Mouse (Mus musculus) forelimb bud, embryonic 11.5 days (tissue): ENCODE data around the gene Zfhx3.

Source experiments
- DNase-seq: peaks from one replicate; pipeline ENCODE4 v3.0.0-alpha.2; 2012; ENCODE audit warnings: low read depth, low spot score

The Zfhx3 gene

DNA sequence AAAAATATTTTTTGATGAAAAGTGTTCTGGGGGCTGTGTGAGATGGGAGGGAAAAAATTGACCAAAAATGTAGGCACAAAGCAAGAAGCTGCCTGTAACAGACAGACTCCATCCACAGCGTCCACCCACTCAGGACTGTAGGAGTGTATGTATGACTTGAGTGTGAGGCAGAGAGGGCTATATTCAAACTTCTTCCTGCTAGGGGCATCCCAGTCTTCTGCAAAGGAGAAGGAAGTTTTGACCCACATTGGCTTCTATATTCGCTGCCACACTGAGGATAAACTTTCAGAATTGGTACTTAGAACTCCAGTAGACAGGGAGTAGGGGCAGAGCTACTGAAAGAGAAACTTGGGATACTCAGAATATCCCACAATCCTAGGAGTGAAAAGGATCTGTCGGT lies 756.6 kb downstream of the Zfhx3 start:
- DNase-seq: no peak

GRCm38 (mm10) chr8:108699454-108700345 lies 757.3 kb downstream of the Zfhx3 start:
- no peak for DNase-seq

GRCm38 (mm10) chr8:108701381-108702175 lies 759.1 kb downstream of the Zfhx3 start:
- no peak for DNase-seq

DNA sequence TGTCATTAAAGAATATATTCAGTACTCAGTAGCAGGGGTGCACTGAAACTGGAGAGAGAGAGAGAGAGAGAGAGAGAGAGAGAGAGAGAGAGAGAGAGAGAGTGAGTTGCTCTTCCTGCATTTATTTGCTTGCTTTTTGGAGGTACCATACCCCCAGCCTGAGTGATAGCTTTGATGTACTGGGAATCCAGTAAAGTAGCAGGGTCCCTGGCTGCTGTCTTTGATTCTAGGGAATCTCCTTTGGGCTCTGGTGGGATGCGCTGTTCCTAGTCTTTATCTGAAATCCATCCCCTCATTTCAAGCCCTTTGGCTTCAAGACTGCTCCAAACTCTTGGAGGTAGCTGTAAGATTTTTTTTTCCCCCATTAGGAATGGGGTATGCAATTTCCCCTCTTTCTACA lies 759.8 kb downstream of the Zfhx3 start:
- DNase-seq: no peak

DNA sequence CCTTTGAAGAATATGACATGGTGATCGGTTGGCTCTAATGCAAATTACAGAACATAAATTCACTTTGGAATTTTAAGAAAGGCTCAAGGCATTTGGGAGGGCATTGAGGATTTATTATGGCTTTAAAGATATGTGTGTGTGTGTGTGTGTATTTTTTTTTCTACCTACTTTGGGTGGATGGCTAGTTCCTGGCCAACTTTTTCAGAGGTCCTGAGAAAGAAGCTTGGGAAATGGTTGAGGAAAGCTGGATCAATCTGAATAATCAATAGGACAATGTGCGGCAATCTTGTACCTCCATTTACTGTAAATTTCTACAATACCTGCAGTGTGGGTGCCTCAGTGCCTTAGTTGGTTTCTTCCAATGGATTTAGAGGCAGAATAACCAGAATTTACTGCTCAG lies 763.3 kb downstream of the Zfhx3 start:
- no peak for DNase-seq

DNA sequence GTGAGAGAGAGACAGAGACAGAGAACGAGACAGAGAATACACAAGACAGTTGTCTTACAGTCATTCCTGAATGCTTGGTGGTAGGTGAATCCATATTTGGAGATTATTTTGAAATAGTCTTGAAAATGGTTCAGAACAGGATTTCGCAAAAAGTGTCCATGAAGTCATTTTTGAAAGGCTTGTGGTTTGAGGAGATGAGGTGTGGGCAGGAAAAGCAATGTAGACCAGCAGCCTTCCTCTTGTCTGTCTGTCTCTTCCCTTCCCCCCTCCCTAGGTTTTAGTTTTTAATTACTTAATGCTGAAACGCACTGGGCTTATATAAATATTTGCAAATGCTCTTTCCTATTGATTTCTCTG lies 764.0 kb downstream of the Zfhx3 start:
- no peak for DNase-seq

DNA sequence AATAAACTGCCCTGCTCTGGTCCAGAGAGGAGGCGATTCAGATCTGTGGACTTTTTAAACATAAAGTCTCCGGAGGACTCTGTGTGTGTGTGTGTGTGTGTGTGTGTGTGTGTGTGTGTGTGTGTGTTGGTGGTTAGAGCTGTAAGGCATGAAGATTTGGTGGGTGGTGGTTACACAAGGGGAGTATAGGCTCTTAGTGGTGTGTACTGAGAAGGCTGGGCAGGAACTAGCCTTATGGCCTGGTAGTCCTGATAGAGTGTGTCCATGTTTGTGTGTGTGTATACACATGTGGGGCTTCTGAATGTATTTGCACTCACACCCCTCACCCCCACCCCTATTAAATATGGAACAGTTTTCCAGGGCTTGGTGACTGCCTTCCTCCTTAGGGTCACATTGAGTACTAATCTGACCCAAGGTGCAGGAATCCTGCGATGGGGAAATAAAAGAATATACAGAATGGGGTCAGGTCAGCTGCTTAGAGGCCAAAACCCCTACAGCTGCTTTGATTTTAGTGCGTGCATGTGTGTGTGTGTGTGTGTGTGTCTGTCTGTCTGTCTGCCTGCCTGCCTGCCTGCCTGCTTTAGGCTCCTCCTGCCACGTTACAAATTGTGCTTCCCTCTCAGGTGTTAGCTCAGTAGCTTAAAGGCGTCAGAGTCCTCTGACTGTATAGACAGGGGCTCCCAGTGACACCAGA lies 764.6 kb downstream of the Zfhx3 start:
- no peak for DNase-seq

DNA sequence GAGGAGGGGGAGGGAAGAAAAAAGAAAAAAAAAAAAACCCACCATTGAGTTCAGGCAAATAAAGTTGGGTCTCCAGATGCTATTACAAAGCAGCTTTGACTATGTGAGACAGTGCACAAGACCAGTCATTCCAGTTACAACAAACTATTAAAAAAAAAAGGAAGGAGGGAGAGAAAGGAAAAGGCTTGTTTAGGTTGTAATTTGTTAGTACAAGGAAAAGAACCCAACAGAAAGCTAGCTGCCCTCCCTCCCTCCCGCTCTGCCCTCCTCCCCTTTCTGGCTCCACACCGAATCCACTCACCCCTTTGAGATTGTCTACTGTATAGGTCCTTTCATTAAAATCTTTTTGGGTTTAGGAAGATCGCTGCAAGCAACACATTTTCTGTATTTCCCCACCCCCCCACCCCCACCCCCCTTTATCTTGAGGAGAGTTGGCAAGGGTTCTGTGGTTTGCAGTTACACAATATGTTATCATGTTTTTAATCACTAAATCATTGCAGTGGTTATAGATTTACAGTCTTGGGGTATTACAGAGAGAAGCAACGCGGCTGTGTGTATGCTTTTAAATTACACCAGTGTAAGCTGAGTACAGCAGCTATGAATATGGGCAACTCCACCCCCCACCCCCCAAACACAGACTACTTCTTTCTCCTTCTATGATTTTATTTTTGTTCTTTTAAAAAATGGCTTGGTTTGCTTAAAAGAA lies 765.3 kb downstream of the Zfhx3 start:
- no peak for DNase-seq

DNA sequence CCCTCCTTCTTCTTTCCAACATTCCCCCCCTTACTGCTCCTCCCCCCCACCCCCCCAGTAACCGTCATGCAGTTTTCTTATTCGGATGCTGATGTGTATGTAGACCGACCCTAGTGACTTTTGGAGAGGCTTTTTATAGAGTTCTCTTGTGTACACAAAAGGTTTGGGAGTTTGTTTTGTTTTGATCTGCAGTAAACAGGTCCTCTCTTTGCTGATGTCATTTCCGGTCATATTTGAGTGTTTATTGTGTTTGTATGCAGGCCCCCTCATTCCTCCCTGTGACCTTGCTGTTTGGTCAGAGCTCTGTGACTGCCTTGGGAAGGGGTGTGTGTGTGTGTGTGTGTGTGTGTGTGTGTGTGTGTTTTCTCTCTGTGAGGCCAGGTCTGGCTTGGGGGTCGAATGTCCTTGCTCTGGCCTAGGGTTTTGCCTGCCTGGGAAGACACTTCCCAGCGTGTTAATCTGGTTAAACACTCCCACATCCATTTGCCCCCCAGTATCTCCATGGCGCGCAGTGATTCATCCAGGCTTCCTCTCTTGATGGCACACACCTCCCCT lies 766.5 kb downstream of the Zfhx3 start:
- DNase-seq: no peak

- no peak for DNase-seq
These were observed 767.0 kb downstream of the Zfhx3 start for GRCm38 (mm10) chr8:108709441-108709840.

DNA sequence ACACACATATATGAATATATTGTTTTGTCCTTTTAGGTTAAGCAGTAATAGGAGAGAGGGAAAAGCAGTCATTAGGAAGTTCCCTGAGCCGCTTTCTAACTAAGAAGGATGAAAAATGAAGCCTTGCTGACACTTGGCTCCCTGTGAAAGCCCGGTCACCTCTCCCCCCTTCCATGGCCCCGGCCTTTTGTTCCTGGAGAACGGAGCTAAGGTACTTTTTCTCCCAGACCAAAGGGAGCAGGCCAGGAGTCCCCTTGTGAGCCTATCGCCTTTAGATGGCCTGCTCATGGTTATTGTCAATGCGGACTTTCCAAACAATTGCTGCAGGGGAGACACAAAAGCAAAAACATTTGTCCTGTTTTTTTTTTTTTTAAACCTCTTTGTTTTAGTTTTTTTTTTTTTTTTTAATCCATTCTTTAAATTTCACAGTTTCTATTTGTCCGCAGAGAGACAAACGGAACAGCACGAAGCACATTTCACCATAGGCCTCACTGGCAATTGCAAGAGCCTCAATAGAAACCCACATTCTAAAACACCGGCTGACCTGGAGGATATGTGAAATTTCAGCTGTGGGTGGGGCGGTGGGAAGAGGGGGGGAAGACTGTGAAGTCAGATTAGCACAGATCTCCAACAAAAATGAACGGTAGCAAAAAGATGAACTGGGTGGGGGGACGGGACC lies 767.6 kb downstream of the Zfhx3 start:
- no peak for DNase-seq

- DNase-seq: no peak
These were observed 768.4 kb downstream of the Zfhx3 start for GRCm38 (mm10) chr8:108710607-108711489.

DNA sequence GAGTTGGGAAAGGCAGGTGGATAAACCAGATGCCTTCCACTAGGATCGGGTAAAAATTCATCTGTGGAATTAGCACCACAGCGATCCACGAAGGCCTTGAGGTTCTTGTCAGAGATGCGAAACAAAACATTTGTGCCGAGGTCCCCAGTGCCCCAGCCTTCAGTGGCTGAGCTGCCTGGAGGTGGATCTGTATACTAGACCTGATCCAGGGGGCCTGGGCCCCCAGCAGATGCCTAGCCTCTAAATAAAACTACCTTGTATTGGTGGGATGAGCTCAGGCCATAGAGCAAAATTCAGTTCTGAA lies 769.0 kb downstream of the Zfhx3 start:
- no peak for DNase-seq

DNA sequence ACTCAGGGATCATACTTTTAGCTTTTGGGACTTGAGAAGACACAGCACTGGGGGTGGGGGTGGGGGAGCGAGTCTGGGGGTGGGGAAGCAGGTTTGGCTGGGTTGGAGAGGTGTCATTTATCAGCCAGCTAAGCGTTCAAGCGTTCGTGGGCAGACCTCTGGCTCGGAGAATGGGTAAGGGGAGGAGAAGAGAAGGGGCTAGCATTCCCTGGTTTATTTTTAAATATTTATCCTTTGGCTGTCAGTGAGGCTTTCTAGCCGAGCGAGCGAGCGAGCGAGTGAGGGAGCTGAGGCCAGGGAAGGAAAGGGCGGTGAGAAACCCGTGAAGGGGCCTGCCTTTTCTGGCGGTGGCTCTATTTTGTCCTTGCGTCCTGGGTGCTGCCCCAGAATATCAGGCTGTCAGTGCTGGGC lies 769.6 kb downstream of the Zfhx3 start:
- no peak for DNase-seq

GRCm38 (mm10) chr8:108712607-108713006 lies 770.2 kb downstream of the Zfhx3 start:
- no peak for DNase-seq

- DNase-seq: no peak
These were observed 771.1 kb downstream of the Zfhx3 start for GRCm38 (mm10) chr8:108713346-108714142.

GRCm38 (mm10) chr8:108714143-108714635 lies 771.7 kb downstream of the Zfhx3 start:
- no peak for DNase-seq

DNA sequence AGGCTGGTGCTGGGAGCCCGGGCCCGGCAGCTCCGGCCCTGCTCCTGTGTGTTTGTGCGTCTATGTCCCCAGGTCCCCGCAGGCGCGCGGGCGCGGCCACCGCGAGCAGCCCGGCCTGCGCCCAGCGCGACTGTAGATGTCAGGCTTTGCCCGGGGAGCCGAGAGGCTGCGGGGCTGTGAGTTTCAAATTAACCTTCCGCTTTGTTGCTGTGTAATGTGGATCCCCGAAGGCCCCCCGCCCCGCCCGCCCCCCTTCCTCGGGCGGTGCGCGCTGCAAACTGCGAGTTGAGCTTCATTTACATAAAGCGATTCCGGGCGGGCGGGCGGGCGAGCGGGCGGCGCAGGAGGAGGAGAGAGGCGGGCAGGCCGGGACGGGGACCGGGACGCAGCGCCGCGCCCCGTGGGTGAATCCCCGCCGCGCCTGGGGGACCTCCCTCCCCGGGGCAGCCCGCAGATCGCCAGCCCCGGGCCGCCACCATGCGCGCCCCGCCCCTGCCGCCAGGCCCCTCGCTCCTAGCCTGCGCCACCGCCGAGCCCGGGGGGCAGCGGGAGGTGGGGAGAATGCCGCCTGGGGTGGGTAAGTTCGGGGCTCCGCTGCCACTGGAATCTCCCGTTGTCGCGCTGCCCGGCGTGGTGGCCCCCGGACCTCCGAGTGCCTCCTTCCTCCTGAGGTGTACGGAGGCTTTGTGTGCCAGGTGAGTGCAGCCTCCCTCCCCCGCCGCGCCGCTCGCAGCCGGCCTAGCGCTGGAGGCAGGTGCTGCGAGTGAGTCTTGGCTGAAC lies 772.4 kb downstream of the Zfhx3 start:
- no peak for DNase-seq
